Mouse (Mus musculus): Measurements from ENCODE around the gene Saa4. TPM values are rescaled to one million over a fixed set of nuclear protein-coding genes. Genes with fewer than 3 reads are reported as not detected.

The Saa4 gene
- polyA plus RNA-seq, 1 experiment from 2014 or later, result not detected

- no peak overlapping the region for H3K4me2 ChIP-seq
- H3K9ac ChIP-seq, result no peak overlapping the region
- no peaks in the 10 kb centered on the region for H3K9me3 ChIP-seq
- no peaks in the 10 kb centered on the region for H3K4me1 ChIP-seq
- 86% methylated on average over 12 of the region's 12 CpGs for WGBS
- no peak overlapping the region for H3K4me3 ChIP-seq (replicated peaks)
- no peaks in the 10 kb centered on the region for H3K36me3 ChIP-seq (replicated peaks)
- ATAC-seq (ENCODE audit: low FRiP score), result no peak
- no peak overlapping the region for H3K27ac ChIP-seq
- no peaks in the 10 kb centered on the region for H3K27me3 ChIP-seq
Measured at GRCm38 (mm10) chr7:46738561-46739460, 6.4 kb upstream of the Saa4 start.

- ATAC-seq (ENCODE audit: low FRiP score), result no peak
- 85% methylated on average over 2 of the region's 2 CpGs for WGBS
- H3K27ac ChIP-seq, result no peak overlapping the region
- no peak overlapping the region for H3K4me3 ChIP-seq (replicated peaks)
- no peak overlapping the region for H3K9ac ChIP-seq
- H3K4me2 ChIP-seq, result no peak overlapping the region
- no peaks in the 10 kb centered on the region for H3K27me3 ChIP-seq
- H3K36me3 ChIP-seq (replicated peaks), result no peaks in the 10 kb centered on the region
- no peaks in the 10 kb centered on the region for H3K9me3 ChIP-seq
- H3K4me1 ChIP-seq, result no peaks in the 10 kb centered on the region
Measured at GRCm38 (mm10) chr7:46734983-46735382, 2.6 kb upstream of the Saa4 start.

GRCm38 (mm10) chr7:46727584-46727983 lies 4.8 kb downstream of the Saa4 start:
- no peaks in the 10 kb centered on the region for H3K36me3 ChIP-seq (replicated peaks)
- WGBS, result 93% methylated on average over 1 of the region's 1 CpGs
- no peak overlapping the region for H3K4me2 ChIP-seq
- no peaks in the 10 kb centered on the region for H3K9me3 ChIP-seq
- H3K27ac ChIP-seq, result no peak overlapping the region
- H3K4me3 ChIP-seq (replicated peaks), result no peak overlapping the region
- H3K27me3 ChIP-seq, result peaks cover 9% of the 10 kb centered on the region; the same call in 1 of the 2 replicates
- no peak for ATAC-seq (ENCODE audit: low FRiP score)
- no peaks in the 10 kb centered on the region for H3K4me1 ChIP-seq
- H3K9ac ChIP-seq, result no peak overlapping the region

GRCm38 (mm10) chr7:46724396-46724795 lies 8.0 kb downstream of the Saa4 start:
- H3K27ac ChIP-seq, result no peak overlapping the region
- H3K9ac ChIP-seq, result no peak overlapping the region
- 73% methylated on average over 5 of the region's 5 CpGs for WGBS
- H3K4me1 ChIP-seq, result no peaks in the 10 kb centered on the region
- ATAC-seq (ENCODE audit: low FRiP score), result no peak
- H3K9me3 ChIP-seq, result no peaks in the 10 kb centered on the region
- H3K36me3 ChIP-seq (replicated peaks), result no peaks in the 10 kb centered on the region
- no peak overlapping the region for H3K4me3 ChIP-seq (replicated peaks)
- H3K4me2 ChIP-seq, result no peak overlapping the region
- H3K27me3 ChIP-seq, result peaks cover 9% of the 10 kb centered on the region; the same call in 1 of the 2 replicates

- H3K9ac ChIP-seq, result no peak overlapping the region
- H3K4me1 ChIP-seq, result no peaks in the 10 kb centered on the region
- no peak for ATAC-seq (ENCODE audit: low FRiP score)
- H3K27me3 ChIP-seq, result peaks cover 9% of the 10 kb centered on the region; the same call in 1 of the 2 replicates
- no peak overlapping the region for H3K27ac ChIP-seq
- H3K4me2 ChIP-seq, result no peak overlapping the region
- H3K4me3 ChIP-seq (replicated peaks), result no peak overlapping the region
- H3K9me3 ChIP-seq, result no peaks in the 10 kb centered on the region
- H3K36me3 ChIP-seq (replicated peaks), result no peaks in the 10 kb centered on the region
- 92% methylated on average over 3 of the region's 3 CpGs for whole genome bisulfite sequencing
Measured at GRCm38 (mm10) chr7:46723849-46724248, 8.6 kb downstream of the Saa4 start.

- peaks cover 9% of the 10 kb centered on the region; the same call in 1 of the 2 replicates for H3K27me3 ChIP-seq
- no peaks in the 10 kb centered on the region for H3K4me1 ChIP-seq
- no peak overlapping the region for H3K9ac ChIP-seq
- H3K4me3 ChIP-seq (replicated peaks), result no peak overlapping the region
- ATAC-seq (ENCODE audit: low FRiP score), result no peak
- 96% methylated on average over 6 of the region's 6 CpGs for WGBS
- no peak overlapping the region for H3K4me2 ChIP-seq
- no peaks in the 10 kb centered on the region for H3K36me3 ChIP-seq (replicated peaks)
- H3K27ac ChIP-seq, result no peak overlapping the region
- H3K9me3 ChIP-seq, result no peaks in the 10 kb centered on the region
Measured at GRCm38 (mm10) chr7:46723354-46723753, 9.0 kb downstream of the Saa4 start.

GRCm38 (mm10) chr7:46720460-46720859 lies 11.9 kb downstream of the Saa4 start:
- H3K4me1 ChIP-seq, result no peaks in the 10 kb centered on the region
- no peak overlapping the region for H3K4me3 ChIP-seq (replicated peaks)
- ATAC-seq (ENCODE audit: low FRiP score), result no peak
- no peaks in the 10 kb centered on the region for H3K9me3 ChIP-seq
- peaks cover 9% of the 10 kb centered on the region; the same call in 1 of the 2 replicates for H3K27me3 ChIP-seq
- no peak overlapping the region for H3K9ac ChIP-seq
- no peak overlapping the region for H3K27ac ChIP-seq
- 76% methylated on average over 9 of the region's 9 CpGs for WGBS
- H3K36me3 ChIP-seq (replicated peaks), result no peaks in the 10 kb centered on the region
- no peak overlapping the region for H3K4me2 ChIP-seq

GRCm38 (mm10) chr7:46719526-46719925 lies 12.9 kb downstream of the Saa4 start:
- no peak for ATAC-seq (ENCODE audit: low FRiP score)
- 87% methylated on average over 7 of the region's 7 CpGs for WGBS
- H3K27ac ChIP-seq, result no peak overlapping the region

GRCm38 (mm10) chr7:46718591-46719270 lies 13.7 kb downstream of the Saa4 start:
- ATAC-seq (ENCODE audit: low FRiP score), result no peak

More at GRCm38 (mm10) chr7:46719526-46719925, 12.9 kb downstream of the Saa4 start:
- H3K4me3 ChIP-seq (replicated peaks), result no peak overlapping the region
- H3K27me3 ChIP-seq, result peaks cover 4% of the 10 kb centered on the region; the same call in 1 of the 2 replicates
- H3K4me1 ChIP-seq, result no peaks in the 10 kb centered on the region
- no peak overlapping the region for H3K9ac ChIP-seq
- H3K4me2 ChIP-seq, result no peak overlapping the region
- H3K36me3 ChIP-seq (replicated peaks), result no peaks in the 10 kb centered on the region
- no peaks in the 10 kb centered on the region for H3K9me3 ChIP-seq

GRCm38 (mm10) chr7:46716897-46717296 lies 15.5 kb downstream of the Saa4 start:
- no peak for ATAC-seq (ENCODE audit: low FRiP score)
- H3K4me2 ChIP-seq, result no peak overlapping the region
- no peak overlapping the region for H3K4me3 ChIP-seq (replicated peaks)
- no peaks in the 10 kb centered on the region for H3K36me3 ChIP-seq (replicated peaks)
- no peaks in the 10 kb centered on the region; the same call in 1 of the 2 replicates for H3K27me3 ChIP-seq
- H3K4me1 ChIP-seq, result no peaks in the 10 kb centered on the region
- whole genome bisulfite sequencing, result 72% methylated on average over 5 of the region's 5 CpGs
- no peak overlapping the region for H3K27ac ChIP-seq
- H3K9me3 ChIP-seq, result no peaks in the 10 kb centered on the region
- no peak overlapping the region for H3K9ac ChIP-seq

More at GRCm38 (mm10) chr7:46718591-46719270, 13.7 kb downstream of the Saa4 start:
- H3K4me3 ChIP-seq (replicated peaks), result no peak overlapping the region
- WGBS, result 90% methylated on average over 7 of the region's 7 CpGs
- no peaks in the 10 kb centered on the region for H3K9me3 ChIP-seq
- H3K4me2 ChIP-seq, result no peak overlapping the region
- H3K4me1 ChIP-seq, result no peaks in the 10 kb centered on the region
- no peak overlapping the region for H3K27ac ChIP-seq
- no peak overlapping the region for H3K9ac ChIP-seq
- no peaks in the 10 kb centered on the region for H3K36me3 ChIP-seq (replicated peaks)
- no peaks in the 10 kb centered on the region; the same call in 1 of the 2 replicates for H3K27me3 ChIP-seq

GRCm38 (mm10) chr7:46715600-46715999 lies 16.8 kb downstream of the Saa4 start, which contains the start of gene Saa3:
Gene Saa3, minus strand, starts transcription at chr7:46715700.
- H3K4me1 ChIP-seq, result no peaks in the 10 kb centered on the region
- WGBS, result 86% methylated on average over 5 of the region's 5 CpGs
- no peaks in the 10 kb centered on the region; the same call in 1 of the 2 replicates for H3K27me3 ChIP-seq
- no peak for ATAC-seq (ENCODE audit: low FRiP score)
- H3K9me3 ChIP-seq, result no peaks in the 10 kb centered on the region
- H3K9ac ChIP-seq, result no peak within 1 kb of the TSS
- H3K4me2 ChIP-seq, result no peak within 1 kb of the TSS
- no peaks in the 10 kb centered on the region for H3K36me3 ChIP-seq (replicated peaks)
- H3K4me3 ChIP-seq (replicated peaks), result no peak within 1 kb of the TSS
- H3K27ac ChIP-seq, result no peak within 1 kb of the TSS

- H3K27me3 ChIP-seq, result no peaks in the 10 kb centered on the region; the same call in 1 of the 2 replicates
- no peak overlapping the region for H3K4me2 ChIP-seq
- no peak overlapping the region for H3K27ac ChIP-seq
- WGBS, result 31% methylated on average over 6 of the region's 6 CpGs
- no peak overlapping the region for H3K4me3 ChIP-seq (replicated peaks)
- ATAC-seq (ENCODE audit: low FRiP score), result no peak
- no peak overlapping the region for H3K9ac ChIP-seq
- no peaks in the 10 kb centered on the region for H3K9me3 ChIP-seq
- H3K36me3 ChIP-seq (replicated peaks), result no peaks in the 10 kb centered on the region
- H3K4me1 ChIP-seq, result peaks cover 3% of the 10 kb centered on the region
Measured at GRCm38 (mm10) chr7:46714518-46714917, 17.9 kb downstream of the Saa4 start.
